Mouse (Mus musculus) limb, embryonic 15.5 days (tissue): Measurements from ENCODE around the gene Snrpg. TPM values are rescaled to one million over a fixed set of nuclear protein-coding genes. Genes with fewer than 3 reads are reported as not detected.
A peak's percentile ranks its signal among the peaks of the same experiment; 100 is the strongest.

Source experiments
- ATAC-seq: fragments of 200-750 bp; cut with Nextera tagmentation; 2 replicates; pipeline ENCODE4 v1.8.0; 2017; ENCODE audit warnings: low read depth, moderate TSS enrichment; ENCODE audit not compliant: insufficient number of reproducible peaks, low FRiP score, low TSS enrichment
- H3K27ac ChIP-seq: fragments of 300-500 bp; sonication (generic); 2 replicates; pipeline ENCODE4 v1.5.1; 2015; ENCODE audit warnings: moderate library complexity, mild to moderate bottlenecking, inconsistent platforms
- H3K27me3 ChIP-seq: fragments of 300-500 bp; sonication (generic); 2 replicates; pipeline ENCODE4 v1.6.1; 2015; ENCODE audit warnings: inconsistent platforms
- H3K36me3 ChIP-seq: fragments of 300-500 bp; sonication (generic); 2 replicates; pipeline ENCODE4 v1.6.1; 2015; ENCODE audit warnings: inconsistent platforms
- H3K4me1 ChIP-seq: fragments of 300-500 bp; sonication (generic); 2 replicates; pipeline ENCODE4 v1.6.1; 2015; ENCODE audit warnings: inconsistent platforms
- H3K4me2 ChIP-seq: fragments of 300-500 bp; sonication (generic); 2 replicates; pipeline ENCODE4 v1.6.1; 2015; ENCODE audit warnings: mild to moderate bottlenecking, inconsistent platforms
- H3K4me3 ChIP-seq: fragments of 300-500 bp; sonication (generic); 2 replicates; pipeline ENCODE4 v1.5.1; 2015; ENCODE audit warnings: mild to moderate bottlenecking, inconsistent platforms
- H3K9ac ChIP-seq: fragments of 300-500 bp; sonication (generic); 2 replicates; pipeline ENCODE4 v1.6.1; 2015; ENCODE audit warnings: inconsistent platforms
- H3K9me3 ChIP-seq: fragments of 300-500 bp; sonication (generic); 2 replicates; pipeline ENCODE4 v1.6.1; 2016; ENCODE audit warnings: inconsistent platforms
- WGBS: fragments of 180-500 bp; shearing (Covaris S2); methylation state at CpG from one replicate; pipeline ENCODE4 v1.1.7; 2015; 5-methylcytosine and 5-hydroxymethylcytosine counted together
- polyA plus RNA-seq: library from polyadenylated mRNA; unstranded; fragments of >200 nt; fragmentation: Nextera tagmentation; extraction: Ambion mirVana; gene quantifications from 2 replicates; pipeline ENCODE4 v1.2.1, GENCODE M21; 2015

The Snrpg gene
- polyA plus RNA-seq, 1 experiment from 2014 or later: 490 TPM

GRCm38 (mm10) chr6:86391326-86391725 lies 20.2 kb downstream of the Snrpg start:
- 95% methylated on average over 5 of the region's 5 CpGs for WGBS
- no peak overlapping the region for H3K4me2 ChIP-seq
- peaks cover 55% of the 10 kb centered on the region for H3K36me3 ChIP-seq
- H3K27ac ChIP-seq: no peak overlapping the region
- peaks cover 12% of the 10 kb centered on the region for H3K4me1 ChIP-seq
- no peak overlapping the region for H3K9ac ChIP-seq
- H3K4me3 ChIP-seq: no peak overlapping the region
- ATAC-seq: no peak
- no peaks in the 10 kb centered on the region for H3K9me3 ChIP-seq
- H3K27me3 ChIP-seq: no peaks in the 10 kb centered on the region

- Histone ChIP-seq H3K27me3 (no peaks in the 10 kb centered on the region), H3K4me1 (peaks cover 18% of the 10 kb centered on the region), H3K4me3 (no peak overlapping the region), H3K27ac (no peak overlapping the region), H3K9ac (no peak overlapping the region), H3K4me2 (no peak overlapping the region), H3K9me3 (no peaks in the 10 kb centered on the region), H3K36me3 (peaks cover 43% of the 10 kb centered on the region)
- ATAC-seq: no peak
- 88% methylated on average over 1 of the region's 1 CpGs for WGBS
These were observed 22.1 kb downstream of the Snrpg start for GRCm38 (mm10) chr6:86393187-86393586.

- ATAC-seq: no peak
- Histone ChIP-seq H3K4me1 (peaks cover 18% of the 10 kb centered on the region), H3K4me2 (no peak overlapping the region), H3K27me3 (no peaks in the 10 kb centered on the region), H3K27ac (no peak overlapping the region), H3K9me3 (no peaks in the 10 kb centered on the region), H3K36me3 (peaks cover 33% of the 10 kb centered on the region), H3K9ac (no peak overlapping the region), H3K4me3 (no peak overlapping the region)
- 83% methylated on average over 17 of the region's 17 CpGs for WGBS
These were observed 23.1 kb downstream of the Snrpg start for GRCm38 (mm10) chr6:86394078-86394720.

GRCm38 (mm10) chr6:86395021-86395420 lies 23.9 kb downstream of the Snrpg start:
- H3K4me2 ChIP-seq: peak overlapping the region; percentile 70
- 70% methylated on average over 9 of the region's 9 CpGs for WGBS

GRCm38 (mm10) chr6:86395969-86396368 lies 24.9 kb downstream of the Snrpg start:
- Histone ChIP-seq H3K4me1 (peaks cover 18% of the 10 kb centered on the region), H3K4me3 (peak overlapping the region; percentile 96), H3K36me3 (peaks cover 16% of the 10 kb centered on the region), H3K9ac (peak overlapping the region; percentile 87), H3K4me2 (peak overlapping the region; percentile 70), H3K27me3 (no peaks in the 10 kb centered on the region), H3K9me3 (no peaks in the 10 kb centered on the region), H3K27ac (peak overlapping the region; percentile 93)
- no peak for ATAC-seq
- WGBS: 40% methylated on average over 10 of the region's 10 CpGs

More at GRCm38 (mm10) chr6:86395021-86395420, 23.9 kb downstream of the Snrpg start:
- H3K9ac ChIP-seq: no peak overlapping the region
- H3K36me3 ChIP-seq: peaks cover 25% of the 10 kb centered on the region
- H3K4me3 ChIP-seq: 0 out of 2 replicates have a peak overlapping the region, but pooled peaks have one; percentile 96
- no peak for ATAC-seq
- peaks cover 18% of the 10 kb centered on the region for H3K4me1 ChIP-seq
- H3K27ac ChIP-seq: peak overlapping the region; percentile 43; the same call in 1 of the 2 replicates
- no peaks in the 10 kb centered on the region for H3K9me3 ChIP-seq
- H3K27me3 ChIP-seq: no peaks in the 10 kb centered on the region

GRCm38 (mm10) chr6:86396581-86397256 lies 25.6 kb downstream of the Snrpg start, which contains the start of gene Pcyox1:
TSS of gene Pcyox1 (minus strand) at chr6:86397154.
- Histone ChIP-seq H3K27me3 (no peaks in the 10 kb centered on the region), H3K4me3 (peak within 1 kb of the TSS; percentile 96), H3K4me1 (peaks cover 18% of the 10 kb centered on the region), H3K9ac (peak within 1 kb of the TSS; percentile 87), H3K36me3 (peaks cover 8% of the 10 kb centered on the region), H3K4me2 (peak within 1 kb of the TSS; percentile 70), H3K9me3 (no peaks in the 10 kb centered on the region), H3K27ac (peak within 1 kb of the TSS; percentile 93)
- WGBS: under 1% methylated on average over 51 of the region's 51 CpGs
- peak; percentile 91 for ATAC-seq

GRCm38 (mm10) chr6:86397257-86397980 lies 26.3 kb downstream of the Snrpg start:
- H3K27ac ChIP-seq: peak overlapping the region; percentile 93
- H3K9ac ChIP-seq: peak overlapping the region; percentile 87
- H3K4me3 ChIP-seq: peak overlapping the region; percentile 96
- peaks cover 1% of the 10 kb centered on the region for H3K36me3 ChIP-seq
- H3K27me3 ChIP-seq: no peaks in the 10 kb centered on the region
- peak overlapping the region; percentile 70 for H3K4me2 ChIP-seq
- H3K4me1 ChIP-seq: peaks cover 18% of the 10 kb centered on the region
- ATAC-seq: peak; percentile 53
- H3K9me3 ChIP-seq: no peaks in the 10 kb centered on the region
- WGBS: 5% methylated on average over 14 of the region's 14 CpGs

- Histone ChIP-seq H3K4me1 (peaks cover 18% of the 10 kb centered on the region), H3K27ac (no peak overlapping the region), H3K9me3 (no peaks in the 10 kb centered on the region), H3K9ac (no peak overlapping the region), H3K4me2 (no peak overlapping the region), H3K27me3 (no peaks in the 10 kb centered on the region), H3K36me3 (no peaks in the 10 kb centered on the region), H3K4me3 (no peak overlapping the region)
- no peak for ATAC-seq
- WGBS: 72% methylated on average over 2 of the region's 2 CpGs
These were observed 27.9 kb downstream of the Snrpg start for GRCm38 (mm10) chr6:86398986-86399385.

GRCm38 (mm10) chr6:86399995-86400394 lies 28.9 kb downstream of the Snrpg start:
- Histone ChIP-seq H3K4me2 (no peak overlapping the region), H3K4me3 (no peak overlapping the region), H3K4me1 (peaks cover 18% of the 10 kb centered on the region), H3K27me3 (no peaks in the 10 kb centered on the region), H3K36me3 (no peaks in the 10 kb centered on the region), H3K27ac (no peak overlapping the region), H3K9me3 (no peaks in the 10 kb centered on the region), H3K9ac (no peak overlapping the region)
- no peak for ATAC-seq
- 78% methylated on average over 2 of the region's 2 CpGs for WGBS

- peaks cover 12% of the 10 kb centered on the region for H3K4me1 ChIP-seq
- no peak overlapping the region for H3K9ac ChIP-seq
- no peaks in the 10 kb centered on the region for H3K27me3 ChIP-seq
- no peaks in the 10 kb centered on the region for H3K36me3 ChIP-seq
- no peak for ATAC-seq
- H3K4me2 ChIP-seq: peak overlapping the region; percentile 38
- H3K9me3 ChIP-seq: no peaks in the 10 kb centered on the region
- H3K27ac ChIP-seq: peak overlapping the region; percentile 60
- H3K4me3 ChIP-seq: peak overlapping the region; percentile 31
- 2% methylated on average over 9 of the region's 9 CpGs for WGBS
These were observed 29.9 kb downstream of the Snrpg start for GRCm38 (mm10) chr6:86400972-86401371.

- ATAC-seq: no peak
- Histone ChIP-seq H3K4me2 (peak overlapping the region; percentile 45), H3K4me1 (peaks cover 8% of the 10 kb centered on the region; the same call in 1 of the 2 replicates), H3K27ac (peak overlapping the region; percentile 61), H3K9ac (no peak overlapping the region), H3K4me3 (peak overlapping the region; percentile 76), H3K27me3 (no peaks in the 10 kb centered on the region), H3K9me3 (no peaks in the 10 kb centered on the region), H3K36me3 (peaks cover 6% of the 10 kb centered on the region; the same call in 1 of the 2 replicates)
- WGBS: 33% methylated on average over 12 of the region's 12 CpGs
These were observed 31.8 kb downstream of the Snrpg start for GRCm38 (mm10) chr6:86402681-86403607.
